Mouse (Mus musculus) neural tube, embryonic 11.5 days (tissue): ENCODE data around the gene Slc43a3. TPM values are rescaled to one million over a fixed set of nuclear protein-coding genes. Genes with fewer than 3 reads are reported as not detected.

ENCODE experiments used
- ATAC-seq: fragments of 200-750 bp; cut with Nextera tagmentation; 2 replicates; pipeline ENCODE4 v1.8.0; 2017; ENCODE audit warnings: moderate number of reproducible peaks, mild to moderate bottlenecking, moderate TSS enrichment, moderate library complexity; ENCODE audit not compliant: insufficient read depth, low FRiP score, low TSS enrichment
- DNase-seq: peaks from one replicate; pipeline ENCODE4 v3.0.0-alpha.2; 2015; ENCODE audit warnings: low spot score
- H3K27ac ChIP-seq: fragments of 300-500 bp; sonication (generic); 2 replicates; pipeline ENCODE4 v1.5.1; 2014; ENCODE audit warnings: low read depth, mild to moderate bottlenecking, low read length
- H3K27me3 ChIP-seq: fragments of 300-500 bp; sonication (generic); 2 replicates; pipeline ENCODE4 v1.6.1; 2014; ENCODE audit warnings: mild to moderate bottlenecking, low read length, mixed read lengths; ENCODE audit not compliant: control insufficient read depth, insufficient read depth
- H3K36me3 ChIP-seq: fragments of 300-500 bp; sonication (generic); 2 replicates; pipeline ENCODE4 v1.6.1; 2014; ENCODE audit warnings: mild to moderate bottlenecking, low read length, moderate library complexity, mixed read lengths; ENCODE audit not compliant: control insufficient read depth, insufficient read depth
- H3K4me1 ChIP-seq: fragments of 300-500 bp; sonication (generic); 2 replicates; pipeline ENCODE4 v1.6.1; 2014; ENCODE audit warnings: low read length, mixed read lengths; ENCODE audit not compliant: control insufficient read depth, insufficient read depth
- H3K4me2 ChIP-seq: fragments of 300-500 bp; sonication (generic); 2 replicates; pipeline ENCODE4 v1.6.1; 2014; ENCODE audit warnings: low read depth, mild to moderate bottlenecking, moderate library complexity
- H3K4me3 ChIP-seq: fragments of 300-500 bp; sonication (generic); 2 replicates; pipeline ENCODE4 v1.5.1; 2014; ENCODE audit warnings: low read depth, low read length
- H3K9ac ChIP-seq: fragments of 300-500 bp; sonication (generic); 2 replicates; pipeline ENCODE4 v1.6.1; 2014; ENCODE audit warnings: mild to moderate bottlenecking, low read length
- H3K9me3 ChIP-seq: fragments of 300-500 bp; sonication (generic); 2 replicates; pipeline ENCODE4 v1.6.1; 2016; ENCODE audit warnings: low read length; ENCODE audit not compliant: control insufficient read depth
- WGBS: fragments of 180-500 bp; shearing (Covaris S2); extraction: QIAGEN DNeasy Blood & Tissue Kit; methylation state at CpG from one replicate; pipeline ENCODE4 v1.1.7; 2014; 5-methylcytosine and 5-hydroxymethylcytosine counted together
- polyA plus RNA-seq: library from polyadenylated mRNA; unstranded; fragments of >200 nt; fragmentation: Nextera tagmentation; extraction: Ambion mirVana; gene quantifications from 2 replicates; pipeline ENCODE4 v1.2.1, GENCODE M21; 2014

The Slc43a3 gene
- polyA plus RNA-seq, 1 experiment from 2014 or later = 23.1 TPM

DNA sequence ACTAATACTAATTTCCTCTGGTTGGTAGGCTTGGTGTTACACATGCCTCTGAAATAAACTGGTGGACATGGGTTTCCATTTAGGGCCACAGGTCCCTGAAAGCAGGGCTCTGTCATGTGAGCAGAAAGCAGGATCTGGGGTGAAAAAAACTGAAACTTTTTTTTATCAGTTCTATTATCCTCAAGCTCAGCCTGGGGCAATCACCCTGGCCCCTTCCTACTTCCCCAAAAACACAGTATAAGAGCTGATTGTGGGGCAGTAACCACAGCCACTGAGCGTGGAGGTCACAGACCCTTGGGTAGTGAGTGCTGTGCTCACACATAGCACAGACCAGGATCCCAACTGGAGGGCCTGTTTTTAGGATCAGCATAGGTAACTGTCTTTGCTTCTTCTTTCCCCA, 51.6 kb downstream of the Slc43a3 start, which contains the start of gene Prg3:
Prg3 (plus strand) TSS at position 286 of the 400 bp plus-strand sequence.
- no peaks in the 10 kb centered on the region for H3K27me3 ChIP-seq
- H3K4me3 ChIP-seq = no peak within 1 kb of the TSS
- DNase-seq (no peak), ATAC-seq (no peak)
- no peak within 1 kb of the TSS for H3K4me2 ChIP-seq
- H3K9ac ChIP-seq = no peak within 1 kb of the TSS
- H3K9me3 ChIP-seq = no peaks in the 10 kb centered on the region
- no peaks in the 10 kb centered on the region for H3K36me3 ChIP-seq
- H3K27ac ChIP-seq = no peak within 1 kb of the TSS
- H3K4me1 ChIP-seq = no peaks in the 10 kb centered on the region
- 89% methylated on average over 1 of the region's 1 CpGs for WGBS

DNA sequence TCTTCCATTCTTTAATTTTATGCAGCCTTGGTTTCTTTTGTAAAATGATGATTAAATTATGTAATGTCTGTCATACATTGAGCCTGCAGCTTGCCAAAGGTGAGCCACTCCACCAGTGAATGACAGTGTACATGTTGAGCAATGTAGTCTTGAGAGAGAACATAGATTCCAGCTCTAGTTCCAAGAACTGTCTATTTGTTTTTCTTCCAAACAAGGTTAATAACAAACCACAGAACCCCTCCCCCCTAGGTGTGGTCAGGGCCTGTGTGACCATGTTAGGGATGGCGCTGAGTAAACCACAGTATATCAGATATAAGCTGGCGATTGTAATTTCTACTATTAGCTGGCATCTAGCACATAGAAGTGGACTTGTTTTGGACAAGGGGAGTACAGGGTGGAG, 60.0 kb downstream of the Slc43a3 start:
- H3K36me3 ChIP-seq = no peaks in the 10 kb centered on the region
- no peaks in the 10 kb centered on the region for H3K27me3 ChIP-seq
- WGBS = 90% methylated on average over 2 of the region's 2 CpGs

DNA sequence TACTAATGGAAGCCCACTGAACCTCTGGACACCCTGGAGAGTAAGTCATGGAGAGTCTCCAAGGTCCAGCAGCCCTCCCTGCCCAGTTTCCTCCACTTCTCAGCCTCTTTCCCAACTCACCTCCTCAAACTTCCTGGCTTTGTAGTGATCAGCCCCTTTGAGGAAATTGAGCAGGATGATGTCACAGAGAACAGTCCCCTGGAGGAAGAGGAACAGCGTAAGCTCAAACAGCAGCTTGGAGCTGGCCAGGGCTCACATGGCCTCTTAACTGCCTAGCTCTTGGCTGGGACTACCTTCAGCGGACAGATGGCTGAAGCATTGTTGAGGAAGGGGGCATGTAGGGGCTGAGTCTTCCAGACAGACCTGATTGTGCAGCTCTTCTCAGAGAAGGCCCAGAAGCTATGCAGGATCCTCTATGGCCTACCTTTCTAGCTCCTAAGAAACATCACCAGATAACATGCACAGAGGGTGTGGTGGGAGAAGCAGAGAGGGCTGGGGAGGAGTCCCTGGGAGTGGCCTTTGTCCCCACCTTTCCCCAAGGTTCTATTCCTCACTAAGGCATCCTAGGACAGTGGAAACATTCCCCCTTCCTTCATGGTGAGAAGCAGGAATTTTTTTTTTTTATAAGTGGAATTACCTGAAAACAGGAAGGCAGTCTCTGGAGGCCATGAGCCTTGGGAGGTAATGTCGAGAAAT, 63.3 kb downstream of the Slc43a3 start:
- H3K9ac ChIP-seq = no peak overlapping the region
- WGBS = 80% methylated on average over 3 of the region's 3 CpGs
- H3K4me3 ChIP-seq = no peak overlapping the region
- no peaks in the 10 kb centered on the region for H3K36me3 ChIP-seq
- no peak for ATAC-seq
- H3K4me2 ChIP-seq = no peak overlapping the region
- no peaks in the 10 kb centered on the region for H3K4me1 ChIP-seq
- no peaks in the 10 kb centered on the region for H3K9me3 ChIP-seq
- DNase-seq = no peak
- H3K27ac ChIP-seq = no peak overlapping the region
- no peaks in the 10 kb centered on the region for H3K27me3 ChIP-seq

More for the DNA sequence above, 60.0 kb downstream of the Slc43a3 start:
- Histone ChIP-seq H3K9me3 (no peaks in the 10 kb centered on the region), H3K27ac (no peak overlapping the region), H3K4me2 (no peak overlapping the region), H3K9ac (no peak overlapping the region), H3K4me1 (no peaks in the 10 kb centered on the region), H3K4me3 (no peak overlapping the region)
- DNase-seq (no peak), ATAC-seq (no peak)

DNA sequence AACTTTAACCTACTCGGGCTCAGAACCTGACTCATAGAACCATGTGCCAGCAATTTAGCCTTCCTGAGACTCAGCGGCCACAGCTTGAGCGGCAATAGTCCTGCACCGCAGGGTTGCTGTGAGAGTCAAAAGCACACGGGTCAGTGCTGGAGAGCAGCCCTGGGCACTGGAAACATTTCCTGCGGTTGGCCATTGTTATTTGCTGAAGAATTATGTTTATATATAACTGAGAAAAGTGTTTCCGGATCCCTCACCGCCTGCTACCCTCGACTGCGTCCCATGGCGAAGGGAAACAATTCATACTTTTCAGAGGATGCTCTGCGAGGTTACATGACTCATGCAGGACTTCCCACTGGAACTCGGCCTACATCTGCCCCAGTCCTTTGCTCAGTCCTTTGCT, 65.1 kb downstream of the Slc43a3 start:
- Histone ChIP-seq H3K9ac (no peak overlapping the region), H3K4me2 (no peak overlapping the region), H3K4me1 (no peaks in the 10 kb centered on the region), H3K27ac (no peak overlapping the region), H3K27me3 (no peaks in the 10 kb centered on the region), H3K9me3 (no peaks in the 10 kb centered on the region), H3K4me3 (no peak overlapping the region), H3K36me3 (no peaks in the 10 kb centered on the region)
- ATAC-seq (no peak), DNase-seq (no peak)
- 68% methylated on average over 13 of the region's 13 CpGs for WGBS

DNA sequence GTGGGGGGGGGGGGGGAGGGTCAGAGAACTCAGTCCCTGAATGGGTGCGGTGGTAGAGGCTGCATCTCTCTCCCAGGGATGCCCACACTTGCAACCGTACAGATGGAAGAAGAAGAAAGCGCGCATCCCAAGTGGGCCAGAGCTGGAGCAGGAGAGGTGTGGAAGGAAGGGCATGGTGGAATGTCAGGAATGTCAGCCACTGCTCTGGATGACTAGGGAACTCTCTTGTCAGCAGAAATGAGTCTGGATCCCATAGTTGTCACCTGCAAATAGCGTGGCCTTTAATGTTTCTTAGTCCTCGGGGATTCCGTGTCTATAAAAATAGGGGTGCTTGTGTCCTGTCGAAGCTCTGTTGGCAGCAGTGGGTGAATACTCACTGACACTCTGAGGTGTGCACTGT, 66.2 kb downstream of the Slc43a3 start:
- DNase-seq (no peak), ATAC-seq (no peak)
- Histone ChIP-seq H3K27ac (no peak overlapping the region), H3K4me1 (no peaks in the 10 kb centered on the region), H3K4me3 (no peak overlapping the region), H3K27me3 (no peaks in the 10 kb centered on the region), H3K9ac (no peak overlapping the region), H3K36me3 (no peaks in the 10 kb centered on the region), H3K9me3 (no peaks in the 10 kb centered on the region), H3K4me2 (no peak overlapping the region)
- WGBS = 72% methylated on average over 8 of the region's 8 CpGs

DNA sequence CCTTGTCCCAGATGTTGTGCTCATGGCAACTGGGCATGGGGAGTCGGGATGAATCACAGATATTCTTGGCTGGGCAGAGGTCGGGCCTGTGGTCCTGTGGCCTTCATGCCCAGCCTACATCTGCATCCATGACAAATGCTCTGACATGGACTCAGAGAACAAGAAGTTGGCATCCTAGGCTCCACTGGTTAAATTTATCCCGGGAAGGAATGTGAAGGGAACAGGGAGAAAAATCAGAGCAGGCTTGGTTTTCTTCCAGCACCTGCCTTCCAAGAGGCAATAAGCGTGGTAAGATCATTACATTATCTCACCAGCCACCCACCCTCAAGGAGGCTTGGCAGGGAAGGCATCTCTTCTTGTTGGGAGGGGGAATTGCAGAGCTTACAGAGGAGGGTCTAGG, 68.0 kb downstream of the Slc43a3 start:
- no peak overlapping the region for H3K9ac ChIP-seq
- H3K27me3 ChIP-seq = no peaks in the 10 kb centered on the region
- WGBS = 88% methylated on average over 4 of the region's 4 CpGs
- DNase-seq (no peak), ATAC-seq (no peak)
- H3K27ac ChIP-seq = no peak overlapping the region
- H3K36me3 ChIP-seq = no peaks in the 10 kb centered on the region
- no peak overlapping the region for H3K4me2 ChIP-seq
- no peaks in the 10 kb centered on the region for H3K4me1 ChIP-seq
- no peak overlapping the region for H3K4me3 ChIP-seq
- H3K9me3 ChIP-seq = no peaks in the 10 kb centered on the region

DNA sequence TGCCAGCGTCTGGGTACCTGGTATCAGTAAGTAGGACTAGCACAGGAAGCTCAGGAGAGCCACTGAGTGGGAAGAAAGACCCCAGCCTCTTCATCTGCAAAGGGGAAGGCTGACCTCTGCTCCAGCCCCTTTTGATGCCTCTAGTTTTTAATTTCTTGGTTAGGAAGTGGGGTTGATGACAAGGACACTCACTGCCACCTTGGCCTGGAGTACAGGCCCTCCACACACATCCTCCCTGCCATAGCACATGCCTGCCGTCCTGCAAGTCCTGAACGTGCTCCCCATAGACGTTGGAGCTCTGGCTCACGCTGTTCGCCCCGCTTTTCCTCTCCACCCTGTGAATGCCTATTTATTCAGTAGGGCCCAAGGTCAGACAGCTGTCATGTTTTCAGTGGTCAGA, 70.2 kb downstream of the Slc43a3 start:
- Histone ChIP-seq H3K4me1 (no peaks in the 10 kb centered on the region), H3K4me2 (no peak overlapping the region), H3K27me3 (no peaks in the 10 kb centered on the region), H3K9ac (no peak overlapping the region), H3K9me3 (no peaks in the 10 kb centered on the region), H3K4me3 (no peak overlapping the region), H3K36me3 (no peaks in the 10 kb centered on the region), H3K27ac (no peak overlapping the region)
- ATAC-seq (no peak), DNase-seq (no peak)
- 89% methylated on average over 7 of the region's 7 CpGs for WGBS

DNA sequence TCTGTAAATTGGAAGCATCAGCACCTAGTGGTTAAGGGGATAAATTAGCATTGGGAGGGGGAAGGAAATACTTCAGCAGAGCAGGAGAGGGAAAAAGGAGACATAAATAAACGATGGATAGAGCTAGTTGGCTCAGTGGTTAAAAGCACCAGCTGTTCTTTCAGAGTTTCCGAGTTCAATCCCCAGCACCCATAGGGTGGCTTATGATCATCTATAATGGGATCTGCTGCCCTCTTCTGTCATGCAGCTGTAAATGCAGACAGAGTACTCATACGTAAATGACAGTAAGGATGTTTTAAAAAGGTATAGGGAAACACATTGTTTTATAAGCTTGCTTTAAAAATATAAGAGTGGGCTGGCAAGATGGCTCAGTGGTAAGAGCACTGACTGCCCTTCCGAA, 71.3 kb downstream of the Slc43a3 start:
- no peak for DNase-seq
- no peak overlapping the region for H3K27ac ChIP-seq
- no peaks in the 10 kb centered on the region for H3K27me3 ChIP-seq
- no peaks in the 10 kb centered on the region for H3K4me1 ChIP-seq
- H3K4me3 ChIP-seq = no peak overlapping the region
- 23% methylated on average over 4 of the region's 4 CpGs for WGBS
- no peaks in the 10 kb centered on the region for H3K9me3 ChIP-seq
- ATAC-seq = no peak
- no peak overlapping the region for H3K4me2 ChIP-seq
- H3K36me3 ChIP-seq = no peaks in the 10 kb centered on the region
- no peak overlapping the region for H3K9ac ChIP-seq
